Mouse (Mus musculus): ENCODE data around the gene Gm3642. TPM values are rescaled to one million over a fixed set of nuclear protein-coding genes. Genes with fewer than 3 reads are reported as not detected.
"Not testable (repeated sequence)": the region's sequence is repeated elsewhere in the genome, so short reads cannot be mapped to it uniquely, and the experiment has no call there.

The Gm3642 gene
- not detected for total RNA-seq (2021)

GRCm38 (mm10) chr14:6840211-6840610 lies at the start of gene Gm3642:
Gene Gm3642, minus strand, starts transcription at chr14:6840311.
- intact Hi-C loops (cut with DNase I); DNase-seq (ENCODE audit: low spot score): not testable (repeated sequence)

GRCm38 (mm10) chr14:6889521-6890012 lies 49.5 kb upstream of the Gm3642 start, which contains the start of gene Gm3667:
Gene Gm3667, minus strand, starts transcription at chr14:6889962.
- peak; percentile 37 for DNase-seq (ENCODE audit: low spot score)

GRCm38 (mm10) chr14:6888811-6889210 lies 48.7 kb upstream of the Gm3642 start:
- peak; percentile 23 for DNase-seq (ENCODE audit: low spot score)
- intact Hi-C loops (cut with DNase I), result not testable (repeated sequence)

More at GRCm38 (mm10) chr14:6889521-6890012, 49.5 kb upstream of the Gm3642 start, which contains the start of gene Gm3667:
- intact Hi-C loops (cut with DNase I), result not testable (repeated sequence)

GRCm38 (mm10) chr14:6823297-6823696 lies 16.8 kb downstream of the Gm3642 start:
- DNase-seq (ENCODE audit: low spot score); intact Hi-C loops (cut with DNase I): not testable (repeated sequence)

Other genes starting within 250 kb of the Gm3642 start
- gene Gm3629, start 249.7 kb downstream of the Gm3642 start, total RNA-seq (2021), result under 1 TPM in 1 of 2 experiments, not detected in 1; 0.21 TPM
- gene Gm3460, start 217.9 kb downstream of the Gm3642 start, total RNA-seq (2021), result not detected
- gene Gm10251, start 156.1 kb downstream of the Gm3642 start, total RNA-seq (2021), result not detected
- not detected for gene Gm8050, start 120.1 kb downstream of the Gm3642 start, total RNA-seq (2021)
- gene Gm3636, start 98.0 kb downstream of the Gm3642 start, total RNA-seq (2021), result under 1 TPM in 1 of 2 experiments, not detected in 1; 0.61 TPM
- under 1 TPM in 1 of 2 experiments, not detected in 1; 0.21 TPM for gene Gm8362, start 65.9 kb downstream of the Gm3642 start, total RNA-seq (2021)
- gene Gm3667, start 49.7 kb upstream of the Gm3642 start, total RNA-seq (2021), result under 1 TPM; 0.13 to 0.36 TPM
- not detected for gene Gm6356, start 133.5 kb upstream of the Gm3642 start, total RNA-seq (2021)
- gene Gm10406, start 187.1 kb upstream of the Gm3642 start, total RNA-seq (2021), result under 1 TPM in 1 of 2 experiments, not detected in 1; 0.17 TPM
- not detected for gene Gm3685, start 204.7 kb upstream of the Gm3642 start, total RNA-seq (2021)